Mouse (Mus musculus) kidney, adult 11 months (tissue): Measurements from ENCODE around the gene Guca2a.

Experiments
- DNase-seq: peaks from one replicate; pipeline ENCODE4 v3.0.0; 2022

Guca2a gene

DNA sequence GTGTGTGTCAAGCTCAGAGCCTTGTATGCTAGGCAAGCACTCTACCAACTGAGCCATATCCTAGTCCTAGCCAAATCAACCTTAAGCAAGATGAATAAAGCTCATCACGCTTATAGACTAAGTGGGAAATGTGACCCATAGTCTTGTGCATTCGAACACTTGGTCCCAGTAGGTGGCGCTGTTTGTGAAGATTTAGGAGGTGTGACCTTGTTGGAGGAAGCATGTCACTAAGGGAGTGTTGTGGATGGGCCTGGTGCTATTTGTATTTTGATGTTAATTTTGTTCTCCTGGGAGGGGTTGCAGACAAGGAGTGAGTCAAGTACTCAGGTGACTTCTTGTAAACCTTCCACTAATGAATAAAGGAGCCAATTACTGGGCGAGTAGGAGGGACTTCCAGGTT is 5.2 kb downstream of the Guca2a start:
- DNase-seq: no peak

DNA sequence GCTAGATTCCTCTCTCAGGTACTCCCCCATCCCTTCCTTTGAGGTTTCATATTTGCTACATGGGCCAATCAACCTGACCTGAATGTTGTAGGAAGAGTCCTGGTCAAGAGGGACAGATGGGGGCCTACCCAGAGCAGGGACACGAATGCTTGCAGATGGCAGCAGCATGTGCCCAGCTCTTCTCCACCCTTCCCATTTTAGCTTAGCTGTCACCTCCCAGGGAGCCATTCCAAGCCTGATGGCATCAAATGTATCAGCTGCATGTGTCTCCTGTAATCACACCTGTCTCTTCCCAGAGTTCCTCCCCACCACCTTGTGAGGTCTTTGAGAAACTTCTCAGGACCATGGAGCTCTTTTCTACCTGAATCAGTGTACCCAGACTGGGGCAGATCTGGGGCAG is 19.5 kb downstream of the Guca2a start:
- no peak for DNase-seq

DNA sequence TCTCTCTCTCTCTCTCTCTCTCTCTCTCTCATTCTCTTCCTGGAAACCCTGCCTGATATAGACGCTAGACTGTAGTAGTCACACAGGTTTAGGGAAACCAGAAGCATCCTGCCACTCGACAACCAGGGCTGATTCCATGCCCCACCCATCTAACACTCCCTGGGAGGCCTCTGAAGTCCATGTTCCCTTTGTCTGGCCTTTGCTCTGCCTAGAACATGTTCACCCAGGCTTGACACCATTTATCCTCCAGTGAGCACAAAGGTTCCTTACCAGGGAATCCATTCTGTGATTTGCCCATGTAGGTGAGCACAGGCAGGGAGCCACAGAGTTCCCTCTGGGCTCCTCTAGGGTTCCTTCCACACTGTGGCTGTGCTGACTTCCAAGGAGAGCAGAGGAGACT is 20.7 kb downstream of the Guca2a start:
- peak; percentile 76 for DNase-seq

DNA sequence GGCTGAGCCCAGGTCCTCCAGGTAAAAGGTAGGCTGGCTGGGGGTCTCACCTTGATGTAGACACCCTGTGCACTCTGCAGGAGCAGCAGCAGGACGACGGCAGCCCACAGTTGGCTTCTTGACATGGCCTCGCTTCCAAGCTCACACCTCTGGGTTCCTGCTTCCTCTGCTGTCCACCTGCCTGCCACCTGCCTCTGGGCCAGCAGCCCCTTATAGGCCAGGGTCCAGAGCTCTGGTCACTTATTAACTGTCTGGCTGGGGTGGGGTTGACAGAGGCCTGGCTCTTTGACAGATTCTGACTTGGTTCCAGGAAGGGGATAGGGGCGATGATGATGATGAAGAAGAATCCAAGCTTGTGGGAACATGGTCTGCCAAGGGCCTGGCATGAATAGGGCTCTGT is 21.2 kb downstream of the Guca2a start, which contains the start of gene Guca2b:
Gene Guca2b (minus strand): TSS at position 224 of the 400 bp plus-strand sequence.
- peak; percentile 72 for DNase-seq

DNA sequence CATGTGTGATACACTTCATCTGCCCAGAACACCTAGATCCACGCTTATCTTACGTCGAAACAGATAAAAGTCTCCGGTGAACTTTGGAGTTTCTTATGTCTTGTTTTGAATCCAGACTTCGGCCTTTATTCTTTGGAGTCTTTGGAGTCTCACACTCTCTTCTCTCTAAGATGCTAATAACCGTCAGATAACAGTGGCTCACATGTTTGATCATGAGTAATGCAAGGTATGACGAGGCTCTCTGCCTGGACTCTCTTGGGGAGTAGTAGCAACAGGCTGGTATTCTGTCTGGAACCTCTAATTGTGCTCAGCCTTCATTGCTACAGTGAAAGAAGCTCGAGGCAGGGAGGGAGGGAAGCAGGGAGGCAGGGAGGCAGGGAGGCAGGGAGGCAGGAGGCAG is 22.5 kb downstream of the Guca2a start:
- no peak for DNase-seq

DNA sequence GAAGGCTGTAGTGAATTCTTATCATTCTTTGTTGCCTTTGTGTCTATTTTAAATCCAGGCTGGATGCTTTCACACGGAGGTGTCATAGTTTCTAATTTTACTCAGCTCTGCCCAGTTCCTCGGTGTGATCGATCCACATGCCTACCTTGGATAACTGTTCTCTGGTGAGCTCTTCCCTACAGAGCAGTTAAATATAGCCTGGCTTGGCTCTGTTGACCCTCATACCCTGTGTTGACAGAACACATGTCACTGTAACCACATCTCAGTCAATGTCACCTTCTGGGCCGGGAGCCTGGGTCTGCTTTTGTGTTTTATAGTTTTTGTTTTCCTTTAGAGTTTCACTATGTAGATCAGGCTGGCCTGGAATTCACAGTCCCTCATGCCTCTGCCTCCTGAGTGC is 24.6 kb downstream of the Guca2a start:
- DNase-seq: no peak

DNA sequence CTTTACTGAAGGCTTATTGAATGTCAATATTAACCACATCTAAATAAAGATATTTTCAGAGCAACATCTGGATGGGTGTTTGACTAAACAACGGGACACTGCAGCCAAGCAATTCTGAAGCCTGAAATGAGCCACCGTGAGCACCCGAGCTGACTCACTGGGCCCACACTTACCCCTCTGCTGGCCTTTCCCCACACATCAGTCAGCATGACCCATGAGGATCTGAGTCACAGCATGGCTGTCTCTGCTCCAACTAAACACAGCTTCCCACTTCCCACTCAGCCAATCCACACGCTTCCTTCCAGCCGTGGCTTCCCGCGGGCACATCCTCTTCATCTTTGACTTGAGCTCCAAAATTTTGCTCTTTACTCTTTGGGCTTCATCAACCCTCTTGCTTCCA is 25.5 kb downstream of the Guca2a start:
- no peak for DNase-seq

DNA sequence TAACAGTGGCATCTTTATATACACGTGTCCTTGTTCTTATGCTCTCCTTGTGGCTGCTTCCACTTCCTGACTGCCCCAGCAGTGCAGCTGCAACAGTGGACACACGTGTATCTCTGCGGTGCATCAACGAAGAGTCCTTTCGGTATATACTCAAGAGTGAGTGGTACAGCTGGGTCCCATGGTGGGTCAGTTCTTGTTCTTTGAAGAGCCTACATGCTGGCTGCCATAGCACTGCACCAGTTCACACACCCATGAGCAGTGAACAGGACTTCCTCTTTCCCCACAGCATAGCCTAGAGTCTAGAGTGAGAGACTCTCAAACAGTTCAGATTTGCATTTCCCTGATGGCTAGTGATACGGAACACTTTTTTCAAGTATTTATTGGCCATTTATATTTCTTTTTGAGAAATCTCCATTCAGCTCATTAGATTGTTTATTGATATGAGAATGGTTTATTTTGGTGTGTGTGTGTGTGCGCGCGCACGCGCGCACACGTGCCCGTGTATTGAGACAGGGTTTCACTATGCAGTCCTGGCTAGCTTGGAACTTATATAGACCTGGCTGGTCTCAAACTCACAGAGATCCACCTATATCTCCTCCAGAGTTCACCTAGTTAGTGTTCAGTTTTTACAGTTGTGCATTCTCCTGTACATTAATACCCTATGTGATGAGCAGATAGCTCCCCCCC is 26.0 kb downstream of the Guca2a start:
- DNase-seq: no peak

DNA sequence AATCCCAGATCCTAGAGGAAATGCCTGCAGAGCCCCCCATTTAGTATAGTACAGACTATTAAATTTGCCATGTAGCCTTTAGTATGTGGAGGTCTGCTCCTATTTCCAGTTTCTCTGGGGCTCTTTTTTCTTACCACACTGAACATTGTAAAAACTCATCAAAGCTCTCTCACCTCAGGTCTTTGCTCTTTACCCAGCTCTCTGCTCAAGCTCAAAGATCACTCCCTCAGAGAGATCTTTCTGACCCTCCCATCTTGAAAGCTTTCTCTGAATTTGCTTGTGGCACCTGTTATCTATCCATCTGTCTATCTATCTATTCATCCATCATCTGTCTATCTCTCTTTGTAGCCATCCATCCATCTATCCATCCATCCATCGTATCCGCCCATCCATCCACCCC is 27.7 kb downstream of the Guca2a start:
- DNase-seq: no peak

DNA sequence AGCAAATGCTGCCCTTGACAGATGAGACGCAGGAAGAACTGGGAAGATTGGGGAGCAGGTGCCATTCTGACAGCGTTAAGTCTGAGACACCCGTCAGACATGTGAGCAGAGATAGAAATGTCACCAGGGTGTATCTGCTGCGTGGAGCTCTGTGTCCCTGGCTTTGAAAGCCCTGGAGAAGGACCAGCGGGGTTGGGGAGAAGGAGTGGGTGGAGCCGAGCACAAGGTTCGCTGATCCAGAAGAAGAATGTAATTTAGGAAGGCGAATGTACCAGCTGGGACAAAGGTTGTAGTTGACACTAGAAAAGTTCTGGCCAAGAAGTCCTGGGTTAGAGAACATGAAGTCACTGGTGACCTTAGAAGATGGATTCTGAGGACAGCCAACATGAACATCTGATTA is 28.6 kb downstream of the Guca2a start:
- DNase-seq: peak; percentile 67

DNA sequence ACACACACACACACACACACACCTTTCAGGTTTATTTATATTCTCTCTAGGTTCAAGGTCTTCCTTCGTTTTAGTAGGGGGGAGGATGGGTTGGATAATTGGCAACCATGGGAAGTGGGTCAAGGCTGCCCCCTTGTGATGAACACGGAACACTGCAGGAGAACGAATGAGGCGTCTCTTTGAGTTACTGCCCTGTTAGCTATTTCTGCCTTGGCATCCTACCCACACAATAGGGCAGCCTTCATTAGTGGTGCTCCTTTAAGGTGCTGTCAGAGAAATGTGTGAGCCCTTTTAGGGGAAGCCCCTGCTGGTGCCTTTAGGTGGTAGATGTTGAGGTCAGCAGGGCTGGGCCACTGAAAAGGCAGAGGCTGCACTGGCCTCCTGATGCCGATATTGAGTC is 29.9 kb downstream of the Guca2a start:
- DNase-seq: no peak

DNA sequence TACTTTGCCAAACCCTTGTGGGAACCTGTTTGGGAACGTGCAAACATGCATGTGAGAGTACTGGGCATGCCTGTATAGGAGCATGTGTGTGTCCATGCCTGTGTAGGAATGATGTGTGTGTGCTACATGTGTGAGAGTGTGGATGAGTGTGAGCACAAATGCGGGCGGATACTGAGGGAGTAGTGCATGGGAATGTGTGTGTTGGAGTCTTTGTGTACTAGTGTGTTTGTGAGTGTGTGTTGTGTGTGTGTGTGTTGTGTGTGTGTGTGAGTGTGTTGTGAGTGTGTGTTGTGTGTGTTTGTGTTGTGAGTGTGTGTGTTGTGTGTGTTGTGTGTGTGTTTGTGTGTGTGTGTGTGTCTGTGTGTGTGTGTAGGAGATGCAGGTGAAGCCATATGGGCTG is 30.7 kb downstream of the Guca2a start:
- no peak for DNase-seq

DNA sequence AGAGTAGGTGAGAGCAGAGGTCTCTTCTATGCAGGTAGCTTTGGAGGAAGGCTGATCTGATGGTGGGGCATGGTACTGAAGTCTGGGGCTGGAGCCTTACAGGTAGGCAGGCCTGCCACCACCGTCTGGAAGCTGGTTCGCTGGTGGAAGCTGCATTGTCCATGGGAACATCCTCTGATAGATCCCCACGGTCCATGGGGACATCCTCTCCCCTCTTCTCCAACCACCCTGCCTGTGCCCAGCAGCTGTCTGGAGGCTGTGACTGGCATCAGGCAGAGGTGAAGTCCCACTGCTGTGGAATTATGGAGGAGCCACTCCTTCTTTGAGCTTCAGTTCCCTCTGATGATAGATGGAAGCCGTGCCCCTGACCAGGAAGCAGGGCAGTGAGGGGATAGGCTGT is 31.1 kb downstream of the Guca2a start:
- DNase-seq: no peak

DNA sequence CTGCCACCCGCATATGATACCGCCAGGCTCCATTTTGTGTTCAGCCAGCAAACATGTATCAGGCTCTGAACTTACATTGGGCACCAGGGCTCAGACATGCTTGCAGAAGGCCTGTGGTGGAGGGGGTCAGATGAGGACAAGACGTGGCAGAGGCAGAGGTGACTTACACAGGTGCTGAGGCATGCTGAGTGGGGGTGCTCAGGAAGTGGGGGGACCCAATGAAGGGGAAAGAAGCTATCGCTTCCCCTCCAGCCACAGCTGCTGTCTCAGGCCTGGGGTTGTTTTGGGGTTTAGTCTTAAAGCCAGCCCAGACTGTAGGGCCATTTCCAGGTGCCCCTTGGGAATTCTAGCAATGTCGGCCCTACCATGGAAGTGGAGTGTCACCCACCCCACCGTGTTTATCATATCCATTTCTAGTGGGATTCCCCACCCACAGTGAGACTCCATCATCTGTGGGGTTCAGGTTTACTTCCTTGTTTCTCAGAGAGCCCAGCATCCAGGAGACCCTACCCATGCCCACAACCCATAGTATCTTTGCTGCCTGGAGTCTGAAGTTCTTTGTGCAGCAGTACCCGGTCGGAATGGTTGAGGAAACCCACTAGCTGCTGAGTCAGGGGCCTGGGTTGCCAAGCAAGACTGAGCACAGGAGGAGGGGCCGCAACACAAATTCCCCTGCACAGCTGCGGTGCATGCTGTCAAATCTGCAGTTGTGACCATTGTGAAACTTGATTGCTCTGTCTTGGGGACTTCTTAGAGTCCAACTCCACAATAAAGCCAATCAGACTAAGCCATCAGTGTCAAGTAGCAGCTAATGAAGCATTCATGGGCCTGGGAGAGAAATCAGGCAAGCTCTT is 32.1 kb downstream of the Guca2a start:
- no peak for DNase-seq

DNA sequence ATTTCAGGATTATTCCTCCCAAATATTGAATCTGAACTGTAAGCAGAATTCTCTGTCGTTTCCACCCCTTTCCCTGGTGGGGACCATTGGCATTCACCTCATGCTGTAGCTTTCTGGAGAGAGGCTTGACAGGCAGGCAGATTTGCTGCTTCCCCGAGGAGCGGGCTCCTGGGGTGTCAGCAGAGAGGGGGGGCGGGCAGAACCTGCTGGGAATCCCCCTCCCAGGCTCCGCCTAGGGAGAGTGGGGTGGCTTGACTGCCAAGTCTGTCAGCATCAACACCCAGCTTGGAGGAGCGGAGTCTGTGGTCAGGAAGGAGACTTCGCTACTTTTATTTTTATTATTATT is 32.7 kb downstream of the Guca2a start:
- DNase-seq: no peak

DNA sequence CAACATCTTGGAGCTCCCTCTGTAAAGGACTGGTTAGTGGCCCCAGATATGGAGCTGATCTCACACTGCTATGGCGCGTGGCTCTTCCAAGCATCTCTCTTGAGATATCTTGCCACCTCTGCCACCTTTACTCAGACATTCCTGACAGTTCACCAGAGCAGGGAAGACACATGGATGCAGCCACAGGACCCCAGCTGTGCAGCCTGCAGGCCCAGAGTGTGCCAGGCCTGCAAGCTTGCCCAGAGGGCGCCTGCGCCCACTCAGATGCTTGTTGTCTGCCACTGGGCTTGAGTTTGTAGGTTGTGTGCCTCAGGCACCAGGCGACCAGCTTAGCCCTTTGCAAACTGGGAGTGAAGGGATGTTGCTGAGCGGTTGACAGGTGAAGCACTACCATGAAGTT is 33.2 kb downstream of the Guca2a start:
- no peak for DNase-seq

DNA sequence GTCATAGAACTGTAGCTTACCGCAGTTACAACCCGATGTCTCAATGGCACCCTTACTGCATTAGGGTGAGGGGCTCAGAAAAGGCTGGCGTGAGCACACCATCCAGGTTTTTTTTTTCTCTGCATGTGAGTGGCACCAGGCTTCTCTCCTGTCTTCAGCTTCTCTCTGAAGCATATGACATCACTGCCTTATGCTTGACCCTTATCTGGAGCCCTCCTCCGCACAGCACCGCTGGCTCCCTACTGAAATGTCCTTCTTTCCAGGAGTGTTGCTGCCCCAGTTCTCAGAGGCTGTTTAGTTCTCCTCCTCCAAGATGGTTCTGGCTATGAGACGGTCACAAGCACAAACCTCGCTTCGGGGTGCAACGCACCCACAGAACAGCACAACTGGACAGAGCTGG is 33.7 kb downstream of the Guca2a start:
- DNase-seq: no peak

DNA sequence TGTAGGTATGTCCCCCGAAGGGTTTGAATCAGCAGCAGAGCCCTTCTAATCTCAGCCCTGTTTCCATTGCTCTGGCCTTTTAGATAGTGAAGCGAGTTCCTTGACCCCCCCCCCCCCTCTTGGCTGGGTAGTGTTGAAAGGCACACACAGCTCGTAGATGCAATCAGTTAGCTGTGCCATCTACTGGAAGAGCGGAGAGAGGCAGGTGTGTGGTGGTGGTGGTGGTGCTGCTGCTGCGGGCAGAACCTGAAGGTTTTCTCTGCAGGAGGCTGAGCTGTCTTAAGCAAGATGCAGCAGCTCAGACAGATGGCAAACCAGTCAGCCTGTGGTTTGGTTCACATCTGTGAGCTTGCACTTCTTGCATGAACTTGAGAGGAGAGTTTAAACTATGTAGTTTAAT is 35.2 kb downstream of the Guca2a start:
- DNase-seq: no peak

DNA sequence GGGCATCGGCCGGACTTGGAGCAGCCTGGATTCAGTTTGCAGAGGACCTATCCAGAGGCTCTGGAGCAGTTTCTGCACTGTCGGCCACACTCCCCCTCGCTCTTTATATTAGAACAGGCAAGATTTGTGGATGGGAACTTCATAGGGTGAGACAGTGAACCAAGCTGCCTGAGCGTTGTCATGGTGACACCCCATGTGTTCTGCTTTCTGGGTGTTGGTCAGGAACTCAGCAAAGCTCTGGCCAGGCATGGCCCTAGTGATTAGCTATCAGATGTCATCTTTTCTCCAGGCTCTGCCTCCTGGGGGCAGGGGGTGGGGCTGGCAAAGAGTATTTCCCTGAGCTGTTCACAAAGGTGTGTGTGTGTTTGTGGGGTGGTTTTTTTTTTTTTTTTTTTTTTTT is 45.1 kb downstream of the Guca2a start:
- no peak for DNase-seq

DNA sequence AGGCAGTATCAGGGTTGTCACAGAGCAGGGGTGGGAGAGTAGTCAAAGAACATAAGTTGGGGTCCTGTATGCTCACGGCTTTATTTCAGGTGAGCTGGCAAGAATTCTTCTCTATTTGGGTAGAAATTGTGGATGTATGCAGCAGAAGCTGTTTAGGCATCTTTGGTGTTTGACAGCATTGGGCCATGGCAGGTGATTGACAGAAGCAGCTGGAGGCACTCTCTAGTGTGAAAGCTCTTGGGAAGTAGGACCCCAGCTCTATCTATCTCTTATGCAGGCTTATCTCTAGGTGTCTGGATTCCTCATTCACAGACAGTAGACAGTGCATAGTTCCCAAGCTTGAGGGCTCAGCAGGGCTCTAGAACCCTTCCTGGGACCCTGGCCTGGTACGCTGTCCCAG is 48.2 kb downstream of the Guca2a start:
- DNase-seq: no peak
